Mouse (Mus musculus) midbrain, embryonic 13.5 days (tissue): ENCODE measurements at regions not wholly inside any gene's neighbourhood (a gene's known extent, or its start where the extent isn't known, plus 50 kb on each side); places are given as distances from the start of the nearest gene placed in this dataset.
"Not testable (repeated sequence)": the region's sequence is repeated elsewhere in the genome, so short reads cannot be mapped to it uniquely, and the experiment has no call there.

ENCODE experiments used
- ATAC-seq: fragments of 200-750 bp; cut with Nextera tagmentation; 2 replicates; pipeline ENCODE4 v1.8.0; 2017; ENCODE audit warnings: mild to moderate bottlenecking, moderate TSS enrichment, moderate library complexity
- H3K27ac ChIP-seq: fragments of 300-500 bp; sonication (generic); 2 replicates; pipeline ENCODE4 v1.5.1; 2015; ENCODE audit warnings: inconsistent platforms, mild to moderate bottlenecking, moderate library complexity
- H3K27me3 ChIP-seq: fragments of 300-500 bp; sonication (generic); 2 replicates; pipeline ENCODE4 v1.6.1; 2015; ENCODE audit warnings: mild to moderate bottlenecking, inconsistent platforms
- H3K36me3 ChIP-seq: fragments of 300-500 bp; sonication (generic); 2 replicates; pipeline ENCODE4 v1.6.1; 2015; ENCODE audit warnings: mild to moderate bottlenecking, inconsistent platforms
- H3K4me1 ChIP-seq: fragments of 300-500 bp; sonication (generic); replicated peaks from 2 replicates; pipeline ENCODE4 v1.6.1; 2015; ENCODE audit warnings: inconsistent platforms
- H3K4me2 ChIP-seq: fragments of 300-500 bp; sonication (generic); replicated peaks from 2 replicates; pipeline ENCODE4 v1.6.1; 2015; ENCODE audit warnings: moderate library complexity, mild to moderate bottlenecking, inconsistent platforms
- H3K4me3 ChIP-seq: fragments of 300-500 bp; sonication (generic); replicated peaks from 2 replicates; pipeline ENCODE4 v1.5.1; 2015; ENCODE audit warnings: mild to moderate bottlenecking, inconsistent platforms
- H3K9ac ChIP-seq: fragments of 300-500 bp; sonication (generic); replicated peaks from 2 replicates; pipeline ENCODE4 v1.6.1; 2015; ENCODE audit warnings: mild to moderate bottlenecking, inconsistent platforms
- H3K9me3 ChIP-seq: fragments of 300-500 bp; sonication (generic); 2 replicates; pipeline ENCODE4 v1.6.1; 2016; ENCODE audit warnings: mild to moderate bottlenecking, inconsistent platforms
- WGBS: fragments of 180-500 bp; shearing (Covaris S2); methylation state at CpG from one replicate; pipeline ENCODE4 v1.1.7; 2015; 5-methylcytosine and 5-hydroxymethylcytosine counted together

DNA sequence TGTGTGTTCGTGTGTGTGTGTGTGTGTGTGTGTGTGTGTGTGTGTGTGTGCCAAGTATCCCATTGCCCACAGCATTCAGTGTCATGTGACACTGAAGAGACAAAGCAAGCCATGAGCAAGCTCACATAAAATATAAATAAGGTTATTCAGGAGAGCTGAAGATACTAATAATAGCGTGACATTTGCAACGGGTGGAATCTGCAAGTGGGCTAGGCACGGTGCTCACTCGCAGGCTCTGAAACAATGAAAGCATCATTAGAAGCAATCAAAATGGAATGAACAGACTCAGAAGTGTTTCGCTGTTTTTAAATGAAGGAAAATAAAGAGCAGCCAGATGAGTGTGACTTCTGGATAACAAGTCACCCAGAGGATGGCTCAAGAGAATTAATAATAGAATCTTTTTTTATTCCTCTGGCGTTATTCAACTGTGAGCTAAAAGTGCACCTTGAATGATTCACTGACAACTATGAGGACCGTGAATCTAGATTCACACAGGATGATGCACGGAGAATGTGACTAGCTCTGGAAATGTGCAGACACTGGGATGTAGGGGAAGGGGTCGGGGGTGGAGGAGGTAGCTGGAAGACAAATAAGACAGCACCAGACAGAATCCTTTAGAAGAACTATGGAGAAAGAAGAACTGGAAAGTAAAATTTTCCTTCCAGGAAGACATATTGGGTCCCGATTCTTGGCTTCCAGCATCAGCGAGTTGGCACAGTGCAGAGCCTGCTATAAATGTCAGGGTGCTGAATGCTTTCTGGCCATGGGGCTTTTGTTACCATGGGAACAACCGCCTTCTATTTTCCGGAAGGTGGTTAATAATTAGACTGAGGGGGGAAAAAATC lies 55.3 kb downstream of the Actbl2 start:
- Histone ChIP-seq H3K4me3 (no peak overlapping the region), H3K9ac (no peak overlapping the region), H3K36me3 (no peaks in the 10 kb centered on the region), H3K4me2 (no peak overlapping the region), H3K4me1 (0 out of 2 replicates have a peak, but pooled peaks cover 7% of the 10 kb centered on the region), H3K27me3 (no peaks in the 10 kb centered on the region), H3K9me3 (no peaks in the 10 kb centered on the region), H3K27ac (peak overlapping the region; percentile 69)
- peak; percentile 45; the same call in 1 of the 2 replicates for ATAC-seq
- 78% methylated on average over 14 of the region's 14 CpGs for WGBS

DNA sequence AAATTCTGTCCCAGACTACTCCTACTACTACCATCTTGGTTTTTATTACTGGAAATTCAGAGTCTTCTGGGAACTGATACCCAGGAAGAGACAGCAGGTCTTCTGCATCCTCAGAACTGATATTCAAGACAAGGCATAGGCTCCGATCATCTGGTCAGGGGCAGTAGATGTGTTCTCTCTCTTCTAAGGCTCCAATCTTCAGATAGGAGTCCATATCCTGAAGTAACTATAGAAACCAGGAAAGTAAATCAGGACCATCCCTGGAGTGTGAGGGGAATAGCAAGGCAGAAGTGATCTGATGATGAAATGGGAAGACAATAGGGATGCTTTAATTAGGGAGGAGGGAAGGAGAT lies 55.9 kb downstream of the Actbl2 start:
- H3K27ac ChIP-seq: peak overlapping the region; percentile 69; the same call in 1 of the 2 replicates
- no peak overlapping the region for H3K9ac ChIP-seq
- WGBS: 93% methylated on average over 1 of the region's 1 CpGs
- H3K27me3 ChIP-seq: no peaks in the 10 kb centered on the region
- no peaks in the 10 kb centered on the region for H3K36me3 ChIP-seq
- no peak for ATAC-seq
- H3K9me3 ChIP-seq: no peaks in the 10 kb centered on the region
- H3K4me3 ChIP-seq: no peak overlapping the region
- 0 out of 2 replicates have a peak, but pooled peaks cover 7% of the 10 kb centered on the region for H3K4me1 ChIP-seq
- no peak overlapping the region for H3K4me2 ChIP-seq

DNA sequence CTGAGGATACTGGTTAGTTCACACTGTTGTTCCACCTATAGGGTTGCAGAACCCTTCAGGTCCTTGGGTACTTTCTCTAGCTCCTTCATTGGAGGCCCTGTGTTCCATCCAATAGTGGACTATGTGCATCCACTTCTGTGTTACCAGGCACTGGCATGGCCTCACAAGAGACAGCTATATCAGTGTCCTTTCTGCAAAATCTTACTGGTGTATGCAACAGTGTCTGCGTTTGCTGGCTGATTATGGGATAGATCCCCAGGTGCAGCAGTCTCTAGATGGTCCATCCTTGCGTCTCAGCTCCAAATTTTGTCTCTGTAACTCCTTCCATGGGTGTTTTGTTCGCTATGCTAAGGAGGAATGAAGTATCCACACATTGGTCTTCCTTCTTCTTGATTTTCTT lies 58.7 kb downstream of the Actbl2 start:
- not testable (repeated sequence) for H3K4me3 ChIP-seq, ATAC-seq, H3K9me3 ChIP-seq, H3K27ac ChIP-seq, H3K36me3 ChIP-seq, H3K27me3 ChIP-seq, H3K4me1 ChIP-seq, H3K4me2 ChIP-seq, H3K9ac ChIP-seq
- 85% methylated on average over 3 of the region's 3 CpGs for WGBS

DNA sequence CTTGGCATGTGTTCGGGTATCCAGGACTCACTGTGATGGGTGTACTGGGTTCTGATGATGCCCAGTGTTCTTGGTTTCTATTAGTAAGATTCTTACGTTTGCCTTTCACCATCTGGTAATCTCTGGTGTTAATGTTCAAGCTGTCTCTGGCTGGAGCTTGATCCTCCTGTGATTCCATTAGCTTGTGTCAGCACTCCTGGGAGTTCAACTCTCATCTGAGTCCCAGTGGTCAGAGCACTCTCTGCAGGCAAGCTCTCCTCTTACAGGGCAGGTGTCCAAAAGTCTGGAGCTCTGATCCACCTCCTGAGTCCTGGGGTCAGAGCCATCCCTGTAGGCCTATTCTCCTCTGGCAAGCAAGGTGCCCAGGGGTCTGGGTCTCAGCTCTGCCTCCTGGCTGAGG lies 63.1 kb downstream of the Actbl2 start:
- 82% methylated on average over 2 of the region's 2 CpGs for WGBS
- not testable (repeated sequence) for H3K4me1 ChIP-seq, H3K4me2 ChIP-seq, H3K27me3 ChIP-seq, H3K9ac ChIP-seq, H3K36me3 ChIP-seq, H3K4me3 ChIP-seq, ATAC-seq, H3K9me3 ChIP-seq, H3K27ac ChIP-seq

DNA sequence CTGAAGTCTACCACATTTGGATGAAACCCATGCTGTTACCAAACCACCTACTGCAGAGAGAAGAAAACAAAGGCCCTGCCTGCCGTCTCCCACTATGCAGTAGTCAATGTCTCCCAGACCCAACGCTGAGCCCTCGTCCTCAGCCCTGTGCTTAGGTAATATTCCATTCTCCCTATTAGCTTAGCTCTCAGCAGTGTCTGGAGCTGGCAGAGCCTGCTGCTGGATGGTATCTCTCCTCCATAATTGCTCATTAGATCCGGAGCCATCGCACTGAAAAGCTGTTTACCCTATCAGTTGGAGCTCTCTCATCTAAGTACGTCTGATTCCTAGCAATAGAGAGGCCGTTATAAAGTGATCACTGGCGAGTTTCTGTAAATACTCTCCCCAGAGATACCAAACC lies 68.4 kb downstream of the Actbl2 start:
- ATAC-seq: no peak; the same call in 1 of the 2 replicates
- H3K36me3 ChIP-seq: no peaks in the 10 kb centered on the region
- no peaks in the 10 kb centered on the region for H3K27me3 ChIP-seq
- H3K9me3 ChIP-seq: no peaks in the 10 kb centered on the region
- 58% methylated on average over 8 of the region's 8 CpGs for WGBS
- no peaks in the 10 kb centered on the region for H3K4me1 ChIP-seq
- H3K4me3 ChIP-seq: no peak overlapping the region
- H3K27ac ChIP-seq: peak overlapping the region; percentile 44; the same call in 1 of the 2 replicates
- H3K4me2 ChIP-seq: no peak overlapping the region
- no peak overlapping the region for H3K9ac ChIP-seq

DNA sequence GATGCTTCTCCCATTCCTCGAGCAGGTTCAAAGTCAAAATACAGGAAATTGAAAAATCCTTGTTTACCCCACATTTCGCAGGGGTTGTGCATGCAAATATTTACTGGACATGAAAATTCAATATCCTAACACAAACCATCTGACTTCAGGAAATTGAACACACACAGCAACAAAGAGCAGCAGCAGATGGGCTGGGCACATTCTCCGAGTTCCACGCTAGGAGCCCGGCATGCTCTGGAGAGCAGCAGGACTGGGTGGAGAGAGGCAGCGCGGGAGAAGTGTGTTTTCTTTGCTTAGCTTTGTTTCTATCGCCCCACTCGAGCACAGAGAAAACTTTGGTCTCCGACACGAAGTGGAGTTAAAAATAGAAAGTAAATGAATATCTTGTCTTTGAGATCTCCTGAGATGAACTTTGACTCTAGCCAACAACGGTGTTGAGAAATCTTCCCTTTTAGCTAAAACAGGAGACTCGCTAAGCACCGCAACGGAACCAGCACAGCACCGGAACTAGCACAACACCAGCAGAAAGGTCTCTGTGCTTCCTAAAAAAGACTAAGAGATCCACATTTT lies 71.4 kb downstream of the Actbl2 start:
- Histone ChIP-seq H3K4me3 (no peak overlapping the region), H3K4me1 (no peaks in the 10 kb centered on the region), H3K9me3 (no peaks in the 10 kb centered on the region), H3K27me3 (no peaks in the 10 kb centered on the region), H3K27ac (no peak overlapping the region), H3K9ac (no peak overlapping the region), H3K4me2 (no peak overlapping the region), H3K36me3 (no peaks in the 10 kb centered on the region)
- whole genome bisulfite sequencing: 87% methylated on average over 16 of the region's 16 CpGs
- ATAC-seq: no peak

DNA sequence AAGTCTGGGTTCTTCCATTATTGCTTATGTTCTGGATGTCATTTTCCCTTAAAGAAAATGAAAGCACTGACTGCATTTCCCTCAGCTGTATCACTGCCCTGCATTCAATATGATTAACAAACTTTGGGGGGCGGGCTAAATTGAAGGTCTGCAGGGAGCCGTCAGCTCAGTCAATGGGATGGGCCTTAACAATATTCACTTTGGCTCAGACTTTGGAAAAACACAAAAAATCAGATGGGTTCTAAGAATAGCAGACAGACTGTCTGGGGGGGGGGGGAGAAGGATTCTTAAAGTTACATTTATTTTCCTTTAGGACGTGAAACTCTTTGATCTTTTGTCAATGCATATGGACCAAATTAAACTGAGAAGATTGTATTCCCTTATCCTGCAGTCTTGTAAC lies 78.2 kb downstream of the Actbl2 start:
- H3K9me3 ChIP-seq: no peaks in the 10 kb centered on the region
- H3K9ac ChIP-seq: no peak overlapping the region
- no peak for ATAC-seq
- WGBS: 85% methylated on average over 3 of the region's 3 CpGs
- no peaks in the 10 kb centered on the region for H3K36me3 ChIP-seq
- no peaks in the 10 kb centered on the region for H3K4me1 ChIP-seq
- no peak overlapping the region for H3K27ac ChIP-seq
- H3K27me3 ChIP-seq: no peaks in the 10 kb centered on the region
- no peak overlapping the region for H3K4me2 ChIP-seq
- H3K4me3 ChIP-seq: no peak overlapping the region

DNA sequence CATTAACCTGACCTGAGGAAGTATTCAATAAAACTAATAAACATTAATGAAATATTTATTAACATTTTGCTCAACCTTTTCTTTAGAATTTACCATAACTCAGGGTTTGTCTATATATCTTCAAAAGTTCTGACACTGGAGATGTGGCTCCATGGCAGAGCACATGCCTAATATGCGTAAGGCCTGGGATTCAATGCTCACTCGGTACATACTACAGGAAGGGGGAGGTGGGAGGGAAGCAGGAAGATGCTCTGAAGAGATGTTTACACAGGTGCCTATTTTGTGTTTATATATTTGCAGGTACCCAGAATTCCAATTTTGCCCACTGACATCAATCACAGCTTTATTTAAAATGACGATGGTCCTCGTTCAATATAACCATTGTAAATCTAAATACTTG lies 79.0 kb downstream of the Actbl2 start:
- ATAC-seq: no peak
- Histone ChIP-seq H3K9me3 (no peaks in the 10 kb centered on the region), H3K4me2 (no peak overlapping the region), H3K4me1 (no peaks in the 10 kb centered on the region), H3K36me3 (no peaks in the 10 kb centered on the region), H3K9ac (no peak overlapping the region), H3K27ac (no peak overlapping the region), H3K4me3 (no peak overlapping the region), H3K27me3 (no peaks in the 10 kb centered on the region)
- 94% methylated on average over 4 of the region's 4 CpGs for WGBS

DNA sequence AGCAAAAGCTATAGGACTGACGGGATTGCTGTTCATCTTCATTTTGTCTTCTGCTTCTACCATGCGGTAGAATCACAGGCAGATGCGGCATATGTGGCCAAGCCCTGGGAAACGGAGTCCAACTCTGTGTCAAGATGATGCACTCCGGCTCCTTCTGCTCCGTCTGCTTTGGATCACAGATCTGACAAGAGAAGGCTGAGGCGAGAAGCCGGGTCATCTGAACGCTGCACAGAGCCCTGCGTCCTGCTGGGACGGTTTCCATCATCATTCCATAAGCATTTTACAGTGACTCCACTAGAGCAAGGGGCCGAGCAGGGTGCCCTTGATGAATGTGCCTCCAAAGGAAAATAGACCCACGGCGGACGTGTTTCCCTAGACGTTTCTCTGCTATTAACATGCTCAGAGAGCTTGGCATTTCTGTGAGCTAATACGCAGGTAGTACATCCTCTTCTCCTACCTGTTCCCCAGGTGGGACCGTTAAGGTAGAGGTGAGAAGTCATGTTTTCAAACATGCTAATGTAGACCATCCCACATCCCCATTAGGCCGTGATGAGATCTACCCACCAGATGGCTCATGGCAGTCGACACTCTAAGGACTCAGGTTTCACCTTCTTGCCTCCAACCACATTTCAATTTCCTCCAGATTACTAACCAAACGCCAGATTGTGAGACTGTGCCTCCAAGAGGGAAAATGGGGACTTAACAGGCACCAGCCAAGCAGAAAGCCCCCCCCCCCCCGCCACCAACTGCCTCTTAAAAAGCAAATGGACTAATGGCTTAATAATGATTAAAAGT lies 79.6 kb downstream of the Actbl2 start:
- no peak overlapping the region for H3K4me3 ChIP-seq
- H3K4me1 ChIP-seq: no peaks in the 10 kb centered on the region
- WGBS: 88% methylated on average over 22 of the region's 22 CpGs
- ATAC-seq: no peak
- H3K36me3 ChIP-seq: no peaks in the 10 kb centered on the region
- no peaks in the 10 kb centered on the region for H3K27me3 ChIP-seq
- H3K9ac ChIP-seq: no peak overlapping the region
- no peak overlapping the region for H3K4me2 ChIP-seq
- H3K9me3 ChIP-seq: no peaks in the 10 kb centered on the region
- H3K27ac ChIP-seq: no peak overlapping the region

DNA sequence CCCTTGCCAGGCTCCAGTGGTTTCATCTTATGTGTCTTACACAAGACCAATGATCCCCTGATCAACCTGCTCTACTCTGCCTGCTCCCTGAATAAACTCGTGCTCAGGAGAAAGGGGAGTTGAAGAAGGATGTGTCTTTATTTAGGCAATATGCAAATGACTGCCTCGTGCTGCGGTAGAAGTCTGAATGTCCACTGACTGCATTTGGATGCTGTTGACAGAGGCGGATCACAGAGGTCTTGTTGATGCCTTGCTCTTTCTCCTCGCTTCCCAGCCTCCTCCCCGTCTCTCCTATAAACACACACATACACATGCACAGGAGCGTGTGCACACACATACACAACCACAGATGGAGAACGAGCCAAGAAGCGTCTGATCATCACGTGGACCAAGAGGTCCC lies 90.2 kb downstream of the Actbl2 start:
- H3K4me3 ChIP-seq: no peak overlapping the region
- no peak overlapping the region for H3K27ac ChIP-seq
- ATAC-seq: no peak
- H3K27me3 ChIP-seq: no peaks in the 10 kb centered on the region
- no peaks in the 10 kb centered on the region for H3K9me3 ChIP-seq
- H3K9ac ChIP-seq: no peak overlapping the region
- H3K36me3 ChIP-seq: no peaks in the 10 kb centered on the region
- no peak overlapping the region for H3K4me2 ChIP-seq
- WGBS: 74% methylated on average over 10 of the region's 10 CpGs
- H3K4me1 ChIP-seq: peaks cover 5% of the 10 kb centered on the region; the same call in 1 of the 2 replicates

DNA sequence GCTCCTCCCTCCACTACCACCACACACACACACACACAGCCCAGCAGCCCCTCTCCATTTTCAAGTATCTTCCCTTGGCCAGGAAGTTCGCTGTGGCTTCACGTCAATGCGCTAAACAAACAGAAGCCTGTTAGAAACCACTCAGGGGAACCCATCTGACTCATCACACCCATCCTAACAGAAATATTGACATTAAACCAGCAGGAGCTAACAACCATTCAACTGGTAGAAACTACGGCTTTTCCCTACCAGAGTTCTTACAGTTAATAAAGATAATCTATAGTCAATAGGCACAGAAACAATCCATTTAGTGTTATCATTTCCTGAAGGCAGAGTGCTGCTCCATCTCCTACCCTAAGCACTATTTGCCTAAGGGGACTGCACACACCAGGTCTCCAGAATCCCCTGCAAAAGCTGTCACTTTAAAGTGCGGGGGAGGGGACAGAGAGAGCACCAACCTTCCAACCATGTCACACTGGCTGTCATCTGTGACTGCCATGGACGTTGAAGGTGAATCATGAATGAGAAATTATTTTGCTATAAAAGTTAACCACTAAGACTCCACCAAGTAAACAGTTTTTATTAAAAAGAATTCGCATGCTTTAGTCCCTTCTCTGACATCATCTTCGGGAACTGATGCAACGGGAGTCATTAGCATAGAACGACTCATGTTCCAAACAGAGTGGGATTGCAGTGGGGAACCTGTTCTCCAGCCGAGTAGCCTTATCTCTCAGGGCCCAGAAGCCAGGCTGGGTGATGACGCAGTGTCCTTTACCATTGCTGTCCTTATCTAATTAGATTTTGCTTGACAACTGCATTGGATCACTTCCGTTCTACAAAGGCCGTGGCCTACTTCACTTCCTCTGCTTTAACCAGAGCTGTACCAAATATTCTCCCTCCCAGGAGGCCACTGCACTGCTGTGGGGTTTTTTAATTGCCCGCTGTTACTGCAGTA lies 91.0 kb downstream of the Actbl2 start:
- Histone ChIP-seq H3K27me3 (no peaks in the 10 kb centered on the region), H3K9ac (no peak overlapping the region), H3K36me3 (no peaks in the 10 kb centered on the region), H3K4me2 (no peak overlapping the region), H3K9me3 (no peaks in the 10 kb centered on the region), H3K27ac (no peak overlapping the region), H3K4me1 (peaks cover 5% of the 10 kb centered on the region; the same call in 1 of the 2 replicates), H3K4me3 (no peak overlapping the region)
- WGBS: 75% methylated on average over 15 of the region's 15 CpGs
- no peak for ATAC-seq
